Mouse (Mus musculus) megakaryocyte, adult 5-6 weeks (primary cell): ENCODE measurements around the gene Nt5c3. TPM values are rescaled to one million over a fixed set of nuclear protein-coding genes. Genes with fewer than 3 reads are reported as not detected.

Source experiments
- ATAC-seq: 2 replicates; pipeline ENCODE4 v1.8.0; 2016; ENCODE audit warnings: mild to moderate bottlenecking, inconsistent platforms; ENCODE audit not compliant: poor library complexity, severe bottlenecking
- total RNA-seq, 2 experiments: library from RNA; stranded (forward) in 1 of 2; stranded (reverse) in 1 of 2; fragments of 153-499, 151-499 nt in 1 of 2; fragments of 221-1000, 200-1000 nt in 1 of 2; gene quantifications; 2 replicates each; pipeline versions ENCODE4 v1.2.3 to v1.2.4; 2015 to 2017

The Nt5c3 gene
- 64.6 and 71.0 TPM in 2 replicates for total RNA-seq (2015)
- 36.6 TPM in 2 replicates for total RNA-seq (2017)

DNA sequence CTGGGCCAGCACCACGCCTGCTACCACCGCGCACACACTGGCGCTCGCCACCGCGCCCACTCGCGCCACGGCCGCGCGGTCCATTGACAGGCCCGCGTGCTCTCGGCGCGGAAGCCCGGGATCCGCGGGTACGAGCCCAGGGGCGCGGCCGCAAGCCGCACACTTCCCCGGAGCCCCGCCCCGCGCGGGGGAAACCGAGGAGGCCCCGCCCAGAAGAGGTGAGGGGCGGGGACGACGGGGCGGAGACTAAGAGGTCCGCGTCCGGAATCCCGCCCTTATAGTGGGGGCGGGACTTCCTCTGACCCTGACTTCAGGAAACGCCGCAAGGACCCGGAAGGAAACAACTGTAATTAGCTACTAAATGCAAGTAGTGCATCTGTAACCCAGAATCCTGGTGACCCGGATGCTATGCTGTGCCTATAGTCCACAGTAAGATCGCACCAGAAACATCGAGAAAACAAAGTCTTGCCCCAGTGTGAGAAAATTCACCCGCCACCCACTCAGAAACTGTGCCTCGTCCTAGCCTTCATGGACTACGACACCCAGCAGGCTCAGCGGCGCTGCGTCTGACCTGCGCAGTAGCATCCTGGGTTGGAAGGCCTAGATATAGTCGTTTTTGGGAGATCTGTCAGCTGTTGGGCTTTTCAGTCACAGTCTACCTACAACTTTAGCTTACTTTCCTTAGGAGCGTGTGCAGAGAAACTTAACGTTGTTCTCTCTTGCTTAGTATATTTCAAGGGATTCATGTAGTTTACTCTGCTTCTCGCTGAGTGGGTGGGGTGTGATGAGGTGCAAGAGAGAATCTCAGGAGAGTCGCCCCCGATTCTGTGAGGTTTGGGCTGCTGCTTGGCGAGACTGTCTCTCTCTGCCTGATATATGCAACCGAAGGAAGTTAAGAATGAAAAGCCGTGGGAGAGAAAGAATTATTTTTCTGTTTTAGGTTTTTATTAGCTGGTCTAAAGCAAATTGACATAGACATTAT is at the start of gene Nt5c3, which contains the start of gene Vmn1r4:
Gene Nt5c3, minus strand, starts transcription at position 207 of the 982 bp plus-strand sequence.
Gene Vmn1r4, plus strand, starts transcription at position 290 of the 982 bp plus-strand sequence.
- peak; percentile 89 for ATAC-seq

DNA sequence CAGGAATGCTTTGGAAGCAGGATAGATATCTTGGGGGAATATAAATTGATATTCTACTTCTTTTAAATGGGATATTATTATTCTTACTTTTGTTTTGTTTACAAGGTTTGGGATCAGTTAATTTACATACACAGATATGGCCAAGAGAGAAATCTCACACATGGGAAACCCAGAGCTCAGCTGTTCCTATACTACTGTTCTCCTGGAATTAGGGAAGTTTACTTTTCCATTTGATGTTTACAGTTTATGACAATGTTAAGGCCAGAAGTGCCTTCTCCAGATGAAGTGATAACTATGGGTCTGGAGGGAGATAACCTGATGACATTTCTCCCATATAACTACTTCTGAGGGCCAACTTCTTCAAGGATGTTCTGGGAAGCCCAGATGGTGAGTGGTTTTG is 46.2 kb upstream of the Nt5c3 start, which contains the start of gene Vmn1r5:
Gene Vmn1r5, plus strand, starts transcription at position 301 of the 400 bp plus-strand sequence.
- ATAC-seq, result no peak

DNA sequence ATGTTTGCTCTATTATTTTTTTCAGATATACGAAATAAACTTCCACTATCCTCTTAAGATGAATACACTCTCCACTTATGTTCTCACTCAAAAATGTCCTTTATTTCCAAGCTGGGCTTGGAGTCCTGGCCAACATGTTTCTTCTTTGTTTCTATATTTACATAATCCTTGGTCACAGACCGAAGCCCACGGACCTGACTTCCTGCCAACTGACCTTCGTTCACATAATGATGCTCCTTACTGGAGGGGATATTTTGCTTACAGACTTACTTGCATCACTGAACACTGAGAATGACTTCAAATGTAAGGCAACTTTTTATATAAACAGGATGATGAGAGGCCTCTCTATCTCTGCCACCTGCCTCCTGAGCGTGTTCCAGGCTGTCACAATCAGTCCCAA is 32.7 kb upstream of the Nt5c3 start:
- ATAC-seq, result no peak

DNA sequence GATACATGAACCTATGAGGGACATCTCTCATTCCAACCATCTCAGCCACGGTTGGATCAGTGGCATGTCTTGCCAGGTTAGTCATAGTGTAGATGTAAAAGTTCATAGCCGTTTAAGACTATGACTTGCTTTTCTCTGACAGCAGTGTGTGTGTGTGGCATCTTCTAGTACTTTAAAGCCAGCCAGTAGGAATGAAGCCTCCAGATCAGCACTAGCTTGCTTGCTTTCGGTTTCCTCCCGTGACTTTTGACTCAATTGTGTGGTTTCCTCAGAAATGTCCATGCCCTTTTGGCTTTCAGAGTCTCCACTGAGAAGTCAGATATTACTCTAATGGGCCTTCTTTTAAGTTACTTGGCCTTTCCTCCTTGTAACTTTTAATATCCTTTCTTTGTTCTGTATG is 10.6 kb upstream of the Nt5c3 start:
- ATAC-seq, result no peak

DNA sequence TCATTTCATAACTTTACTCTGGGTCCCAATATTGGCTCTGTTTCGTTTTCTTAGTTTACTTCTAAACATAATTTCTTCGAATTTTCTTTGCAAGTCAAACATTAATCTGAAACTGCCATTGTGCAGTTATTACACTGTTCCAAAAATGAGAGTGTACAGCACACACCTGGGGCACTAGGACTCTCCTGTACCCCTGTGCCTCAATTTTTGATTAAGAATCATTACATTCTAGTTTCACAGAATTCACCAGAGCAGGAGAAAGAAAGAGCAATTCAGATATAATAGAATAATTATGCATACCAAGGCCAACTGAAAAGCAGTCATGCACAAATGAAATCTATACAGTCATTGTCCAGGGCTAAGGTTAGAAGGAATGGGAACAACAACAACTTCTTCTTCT is 8.7 kb upstream of the Nt5c3 start:
- no peak for ATAC-seq

DNA sequence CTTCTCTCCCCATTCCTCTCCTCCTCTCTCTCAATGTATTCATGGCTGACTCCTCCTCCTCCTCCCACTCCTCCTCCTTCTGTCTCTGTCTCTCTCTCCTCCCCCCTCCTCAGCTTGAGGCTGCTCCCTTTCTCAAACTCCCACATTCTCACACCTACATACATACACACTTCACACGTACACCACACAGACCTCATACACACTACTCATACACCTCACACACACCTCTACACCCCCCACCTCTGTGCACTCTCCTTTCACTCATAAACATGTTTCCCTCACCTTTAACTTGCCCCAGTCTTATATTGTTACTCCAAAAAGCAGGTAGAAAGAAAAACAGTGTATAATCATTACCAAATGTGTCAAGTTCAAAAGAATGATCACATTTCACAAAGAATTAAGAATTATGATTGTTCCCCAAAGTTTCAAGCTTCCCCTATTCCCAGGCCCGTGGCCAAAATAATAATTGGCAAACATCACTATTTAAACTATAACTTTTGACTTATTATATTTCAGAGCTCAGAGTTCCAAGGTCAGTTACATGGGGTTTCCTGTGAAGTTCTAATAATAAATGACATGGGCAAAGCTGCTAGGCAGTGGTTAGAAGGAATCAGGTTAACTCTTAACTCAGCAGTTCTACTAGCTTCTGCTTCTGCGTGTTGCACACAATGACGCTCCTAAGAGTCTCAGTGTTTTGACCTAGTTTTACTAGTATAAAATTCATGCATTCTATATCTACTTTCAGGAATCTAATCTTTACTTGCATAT is 8.1 kb upstream of the Nt5c3 start:
- ATAC-seq, result no peak

DNA sequence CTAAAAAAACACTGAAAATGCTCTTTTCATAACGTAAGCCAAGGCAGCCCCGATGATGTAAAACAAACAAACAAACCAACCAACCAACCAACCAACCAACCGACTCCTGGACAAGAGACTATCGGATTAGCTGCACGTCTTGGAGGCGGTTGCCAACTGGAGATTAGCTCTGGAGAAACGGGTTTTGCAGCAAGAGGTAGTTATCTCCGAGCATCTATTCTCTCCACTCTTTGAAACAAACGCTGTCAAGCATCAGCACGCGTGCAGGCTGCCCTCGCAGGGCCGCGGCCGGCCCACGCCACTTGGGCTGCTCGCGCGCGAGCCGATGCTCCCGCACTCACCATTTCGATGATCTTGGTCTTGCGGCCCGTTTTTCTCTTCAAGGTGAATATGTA is 404 bp downstream of the Nt5c3 start:
- ATAC-seq, result 0 out of 2 replicates have a peak, but pooled peaks have one; percentile 0

DNA sequence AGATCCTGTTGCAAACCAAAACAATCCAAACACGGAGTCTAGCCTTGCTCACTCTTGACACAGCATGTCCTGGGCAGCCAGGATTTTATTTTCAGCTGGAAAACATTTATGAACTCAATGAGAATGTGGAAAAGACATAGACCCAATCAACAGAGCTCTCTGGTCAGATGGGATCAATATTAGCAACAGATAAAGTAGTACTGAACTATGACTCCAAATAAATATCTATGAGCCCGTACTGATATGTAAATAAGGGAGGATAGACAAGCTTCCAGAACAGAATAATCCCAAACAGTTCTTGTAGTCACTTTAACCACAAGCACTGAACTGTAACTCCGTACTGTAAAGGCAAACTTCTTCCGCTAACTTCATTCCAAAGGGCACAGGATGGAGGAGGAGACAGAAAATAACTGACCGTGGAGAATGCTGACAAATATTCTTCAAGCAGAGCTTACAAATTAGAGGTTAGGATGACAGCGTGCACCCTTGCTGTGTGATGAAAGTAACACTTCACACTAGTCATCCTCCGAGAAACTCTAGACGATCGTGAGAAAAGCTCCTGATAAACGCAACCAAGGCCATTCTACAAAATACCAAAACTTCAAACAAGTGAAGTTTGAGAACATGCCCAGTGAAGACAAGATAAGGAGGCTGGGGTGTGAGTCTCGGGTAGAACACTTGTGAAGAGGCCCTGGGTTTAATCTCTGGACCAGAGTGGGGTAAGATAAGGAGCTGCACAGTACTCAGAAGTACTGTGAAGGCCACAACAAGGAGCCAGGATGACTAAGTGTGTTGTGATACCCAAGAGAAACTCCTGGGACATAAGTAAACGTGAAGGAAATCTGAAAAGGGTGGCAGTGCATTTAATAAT is 3.3 kb downstream of the Nt5c3 start:
- no peak for ATAC-seq

DNA sequence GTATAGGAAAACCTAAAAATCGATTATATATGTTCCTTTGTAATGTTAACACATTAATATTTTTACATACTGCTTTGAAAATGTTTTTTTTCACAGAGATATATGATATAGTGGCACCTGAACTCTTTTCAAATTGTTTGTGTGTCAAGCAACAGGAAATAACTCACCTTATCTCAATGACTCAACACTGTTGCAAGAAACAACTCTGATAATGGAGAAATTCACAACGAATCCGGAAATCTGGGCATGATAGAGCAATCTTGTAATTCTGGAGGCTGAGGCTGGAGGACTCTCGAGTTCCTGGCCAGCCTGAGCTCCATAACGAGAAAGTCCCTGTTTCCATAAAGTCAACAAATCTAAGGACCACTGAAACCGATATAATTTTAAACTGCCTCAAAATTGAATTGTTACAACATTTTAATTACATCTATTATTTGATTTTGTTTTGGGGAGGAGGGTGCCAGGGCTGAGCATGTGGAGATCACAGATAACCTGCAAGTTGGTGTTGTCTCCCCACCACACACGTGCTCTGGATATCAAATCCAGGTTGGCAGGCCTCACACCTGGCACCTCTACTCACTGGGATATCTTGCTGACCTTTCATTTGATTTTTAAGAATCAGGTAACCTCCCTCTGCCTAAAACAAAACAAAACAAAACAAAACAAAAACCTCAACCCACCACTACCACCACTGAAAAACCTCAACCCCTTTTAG is 4.2 kb downstream of the Nt5c3 start:
- ATAC-seq, result no peak

DNA sequence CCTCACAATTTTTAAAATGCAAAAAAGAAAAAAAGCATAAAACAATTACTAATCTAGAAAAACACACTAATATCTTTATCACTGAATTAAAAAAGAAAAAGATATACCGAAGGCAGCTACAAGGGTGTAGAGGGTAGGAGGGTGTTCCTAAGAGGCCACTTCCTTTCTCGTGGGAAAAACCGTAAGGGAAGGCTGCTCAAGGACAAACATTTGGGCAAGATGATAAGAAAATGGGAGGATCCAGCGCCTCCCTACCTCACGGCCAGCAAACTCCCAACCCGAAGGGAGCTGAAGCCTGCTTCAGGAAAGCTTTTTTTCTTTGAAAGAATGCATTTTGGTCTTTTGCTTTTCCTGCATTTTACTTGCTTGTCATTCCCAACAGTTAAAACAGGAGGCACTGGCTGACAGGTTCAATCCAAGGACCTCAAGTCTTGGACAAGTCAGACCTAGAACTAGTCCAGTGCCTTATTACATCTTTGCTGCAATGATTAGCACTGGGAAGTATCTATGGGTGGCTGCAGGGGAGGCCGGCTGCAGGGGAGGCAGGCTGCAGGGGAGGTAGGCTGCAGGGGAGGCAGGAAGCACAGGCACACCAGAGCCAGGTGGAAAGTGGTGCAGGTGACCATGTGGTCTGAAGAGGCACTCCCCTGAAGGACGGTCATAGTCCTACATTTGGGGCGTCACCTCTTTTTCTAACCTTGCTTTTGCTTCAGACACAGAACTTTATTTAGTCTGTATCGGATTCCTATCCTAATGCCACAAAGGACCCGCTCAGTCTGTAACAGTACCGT is 6.0 kb downstream of the Nt5c3 start:
- 0 out of 2 replicates have a peak, but pooled peaks have one; percentile 14 for ATAC-seq

DNA sequence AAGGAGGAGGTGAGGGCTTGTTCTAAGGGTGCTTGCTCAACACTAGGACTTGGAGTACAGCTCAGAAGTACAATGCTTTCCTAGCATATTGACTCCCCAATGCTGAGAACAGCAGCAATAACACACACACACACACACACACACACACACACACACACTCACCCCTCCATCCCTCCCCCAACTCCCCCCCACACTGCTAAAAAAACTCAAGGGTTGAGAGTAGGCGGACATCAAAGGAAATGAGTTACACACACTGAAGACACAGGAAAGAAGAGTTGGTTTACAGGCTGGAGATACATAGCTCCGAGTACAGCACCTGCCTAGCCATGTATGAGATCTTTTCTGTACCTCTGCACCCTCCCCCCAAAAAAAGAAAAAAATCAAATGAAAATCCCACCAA is 7.5 kb downstream of the Nt5c3 start:
- 0 out of 2 replicates have a peak, but pooled peaks have one; percentile 12 for ATAC-seq

DNA sequence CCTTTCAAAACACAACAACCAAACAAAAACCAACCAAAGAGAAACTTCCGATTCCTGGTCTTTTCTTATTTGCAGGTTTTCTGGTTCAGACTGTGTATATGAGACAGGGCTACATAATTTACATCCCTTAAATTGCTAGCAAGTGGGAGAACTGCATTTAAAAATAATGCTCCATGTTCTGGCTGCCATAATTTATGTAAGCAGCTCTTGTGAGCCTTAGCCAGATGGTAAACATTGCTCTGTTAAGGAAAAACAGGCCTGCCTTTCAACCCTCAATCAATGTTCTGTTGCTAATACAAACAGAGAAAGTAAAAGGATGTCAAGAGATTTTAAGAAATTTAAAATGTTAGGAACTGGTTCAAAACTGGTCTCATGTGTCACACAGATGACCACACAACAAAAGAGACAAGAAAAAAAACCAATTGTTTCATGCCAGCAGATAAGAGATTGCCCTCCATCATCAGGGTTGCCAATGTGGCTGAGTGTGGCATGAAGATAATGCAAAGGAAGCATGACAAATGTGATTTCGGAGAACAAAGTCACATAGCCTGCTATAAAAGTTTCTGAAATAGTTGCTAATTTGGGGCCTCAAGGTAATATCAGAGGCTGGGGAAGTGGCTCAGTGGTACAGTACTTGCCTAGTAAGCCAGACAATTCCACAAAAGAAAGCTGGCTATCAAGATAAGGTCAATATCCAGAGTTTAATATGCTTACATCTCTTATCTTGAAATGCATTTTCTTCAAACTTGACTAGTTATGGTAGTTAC is 10.5 kb downstream of the Nt5c3 start:
- ATAC-seq, result no peak

DNA sequence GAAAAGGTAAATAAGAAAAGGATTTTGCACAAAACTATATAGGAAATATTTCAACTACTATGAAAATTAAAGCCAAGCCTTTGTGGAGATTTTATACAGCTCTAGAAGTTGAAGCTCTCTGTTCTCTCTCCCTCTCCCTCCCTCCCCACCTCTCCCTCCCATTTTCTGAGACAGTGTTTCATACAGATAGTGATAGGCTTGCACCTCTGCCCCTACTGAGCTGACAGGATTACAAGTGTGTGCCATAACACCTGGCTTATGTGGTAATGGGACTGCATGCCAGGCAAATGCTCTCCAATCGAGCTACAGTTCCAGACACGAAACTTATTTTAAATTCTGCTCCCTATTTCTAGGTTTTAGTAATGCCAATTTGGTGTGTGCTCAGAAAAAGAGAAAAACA is 12.8 kb downstream of the Nt5c3 start:
- no peak for ATAC-seq

DNA sequence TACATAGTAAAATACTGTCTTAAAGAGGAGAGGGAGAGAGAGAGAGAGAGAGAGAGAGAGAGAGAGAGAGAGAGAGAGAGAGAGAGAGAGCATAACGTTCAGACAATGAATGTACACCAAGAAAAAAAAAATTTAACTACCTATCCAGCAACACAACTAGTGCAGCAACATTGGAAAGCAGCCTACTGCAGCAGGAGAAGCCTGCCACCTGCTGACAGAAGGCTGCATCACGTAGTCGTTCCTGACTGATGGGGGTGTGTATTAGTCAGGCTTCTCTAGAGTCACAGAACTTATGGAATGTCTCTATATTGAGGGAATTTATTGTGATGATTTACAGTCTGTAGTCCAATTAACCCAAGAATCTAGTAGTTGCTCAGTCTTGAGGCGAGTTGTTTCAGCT is 14.8 kb downstream of the Nt5c3 start:
- ATAC-seq, result peak; percentile 90

DNA sequence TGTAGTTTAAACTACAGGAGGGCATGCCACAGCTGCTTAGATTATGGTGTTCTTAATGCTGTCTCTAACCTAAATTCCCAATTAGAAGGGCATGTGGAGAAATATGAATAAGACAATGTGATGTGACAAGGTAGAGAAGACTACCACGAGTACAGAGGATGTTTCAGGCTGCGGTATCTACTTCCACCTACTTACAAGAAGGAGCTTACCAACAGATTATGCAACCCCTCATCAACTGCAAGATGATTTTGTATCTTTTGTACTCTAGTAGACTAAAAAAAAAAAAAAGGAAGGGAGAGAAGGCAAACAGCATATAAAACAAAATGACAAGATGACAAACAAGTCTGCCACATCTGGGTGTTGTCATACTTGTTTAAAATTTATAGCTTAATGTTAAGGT is 15.3 kb downstream of the Nt5c3 start:
- ATAC-seq, result peak; percentile 75

DNA sequence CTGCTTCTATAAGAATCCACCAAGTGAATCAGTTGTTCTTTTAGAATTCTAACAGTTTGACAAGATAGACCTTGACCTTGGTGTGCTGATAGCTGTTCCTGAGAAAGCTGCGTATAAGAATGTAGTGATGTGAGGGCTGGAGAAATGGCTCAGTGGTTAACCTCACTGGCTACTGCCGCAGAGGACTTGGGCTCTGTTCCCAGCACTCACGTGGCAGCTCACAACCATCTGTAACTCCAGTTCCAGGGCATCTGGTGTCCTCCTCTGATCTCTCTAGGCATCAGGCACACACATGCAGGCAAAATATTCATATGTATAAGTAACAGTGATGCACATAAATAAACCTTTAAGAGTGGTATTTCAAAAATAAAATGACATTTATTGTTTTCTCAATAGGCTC is 15.8 kb downstream of the Nt5c3 start:
- ATAC-seq, result no peak

DNA sequence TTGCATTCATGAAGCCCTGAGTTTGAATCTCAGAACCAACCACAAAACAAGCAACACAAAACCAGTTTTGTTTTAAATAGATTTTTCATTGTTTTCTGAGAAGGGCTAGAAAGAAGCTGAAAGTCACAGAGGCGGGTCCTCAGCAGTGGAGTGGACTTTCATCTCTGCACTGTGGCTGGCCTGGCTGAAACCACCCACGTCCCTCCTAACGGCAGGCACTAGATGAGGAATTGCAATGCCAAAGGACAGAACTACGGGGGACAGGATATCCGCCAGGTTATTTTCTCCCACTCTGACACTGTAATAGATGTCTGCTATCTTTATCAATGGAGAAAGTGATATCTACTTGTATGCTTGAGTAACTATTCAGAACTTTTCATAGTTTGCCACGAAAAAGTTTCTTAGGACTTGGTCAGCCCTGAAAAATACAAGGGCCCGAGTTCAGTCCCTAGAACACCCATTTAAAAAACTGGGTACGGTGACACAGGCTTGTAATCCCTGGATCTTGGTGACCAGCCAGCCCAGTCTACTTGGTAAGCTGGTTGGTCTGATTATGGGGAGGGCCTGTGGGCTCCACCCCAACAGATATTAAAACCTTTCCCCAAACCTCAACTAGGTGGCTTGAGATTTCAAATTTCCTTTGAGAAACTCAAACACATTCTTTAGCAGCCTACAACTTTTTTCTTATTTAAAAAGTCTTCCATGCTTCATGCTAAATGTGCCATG is 17.4 kb downstream of the Nt5c3 start:
- no peak for ATAC-seq

DNA sequence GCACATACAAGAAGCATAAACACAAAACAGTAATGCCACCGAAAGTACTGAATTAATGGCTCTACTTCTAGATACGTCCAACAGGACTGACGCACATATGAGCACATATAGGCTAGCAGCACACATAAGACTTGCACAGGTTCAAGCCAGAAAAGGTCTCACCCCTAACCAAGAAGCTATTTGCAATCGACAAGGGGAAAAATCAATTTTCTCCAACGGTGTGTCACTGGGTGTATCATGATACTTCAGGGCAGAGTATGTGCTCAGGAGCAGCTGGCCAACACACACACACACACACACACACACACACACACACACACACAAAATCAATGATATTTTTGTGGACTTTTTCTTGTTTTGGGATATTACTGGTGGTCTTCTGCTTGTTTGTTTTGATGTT is 18.2 kb downstream of the Nt5c3 start:
- ATAC-seq, result no peak
